ENCODE assay signal across 9 mouse cellular contexts in the genomic region with DNA sequence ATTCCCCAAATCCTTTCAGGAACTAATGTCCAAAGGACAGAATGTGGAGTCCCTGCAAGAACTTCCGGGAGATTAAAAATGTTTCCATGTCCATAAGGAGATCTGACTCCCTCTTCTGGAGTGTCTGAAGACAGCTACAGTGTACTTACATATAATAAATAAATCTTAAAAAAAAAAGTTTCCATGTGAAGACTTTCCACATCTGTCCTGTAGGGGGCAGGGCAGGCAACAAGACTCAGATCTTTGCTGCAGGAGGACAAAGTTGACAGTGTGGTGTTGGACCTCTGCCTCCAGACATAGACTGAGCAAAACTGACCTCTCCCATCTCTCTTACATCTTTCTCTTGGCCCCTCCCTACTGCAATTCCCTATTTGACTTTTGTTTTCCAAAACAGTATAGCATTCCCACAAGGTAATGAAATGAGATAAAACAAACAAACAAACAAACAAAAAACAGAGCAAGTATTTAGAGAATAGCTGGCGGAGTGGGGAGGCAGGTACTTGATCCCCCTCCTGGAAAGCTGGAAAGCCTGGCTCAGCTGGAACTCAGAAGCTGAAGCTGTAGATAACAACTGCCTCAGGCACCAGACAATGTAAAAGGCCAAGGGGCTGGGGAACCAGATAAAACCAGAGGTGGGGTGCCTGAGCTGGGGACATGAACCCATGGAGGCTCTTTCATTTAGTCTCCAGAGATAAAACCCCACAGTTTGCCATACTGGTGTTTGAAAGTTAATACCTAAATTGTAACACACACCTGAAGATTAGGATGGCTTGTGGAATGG.
A peak's percentile ranks its signal among the peaks of the same experiment; 100 is the strongest.
DNase-seq lines count a peak whose midpoint lies in the region; ATAC-seq and TF ChIP-seq lines count a peak whose summit lies in the region.
"Had no signal": no experiment of that assay in that cellular context is flagged by ENCODE, and none has a peak within 500 bp of the region (broad histone marks: within the 10 kb centered on the region; RNA-seq: fewer than 3 reads in every experiment).

No protein-coding gene starts in this region.

- H3K9me3 ChIP-seq in limb, embryonic 11.5 days (ENCODE audit: control insufficient read depth, low read length), result no peaks in the 10 kb centered on the region
- no peaks in the 10 kb centered on the region for H3K9me3 ChIP-seq in limb, embryonic 10.5 days (replicated peaks)
- no peaks in the 10 kb centered on the region for H3K9me3 ChIP-seq in midbrain, embryonic 14.5 days (ENCODE audit: control insufficient read depth, low read length)
- H3K9me3 ChIP-seq in intestine, embryonic 15.5 days, result no peaks in the 10 kb centered on the region
- H3K9me3 ChIP-seq: midbrain, embryonic 12.5 days had no signal

- peak; percentile 41 to 58 for DNase-seq in cerebellum, postnatal 10 days
- DNase-seq in limb, embryonic 11.5 days (ENCODE audit: low spot score), result peak; percentile 32
- DNase-seq in limb, embryonic 10.5 days (ENCODE audit: low spot score), result no peak
- DNase-seq in lung, postnatal 10 days, result peak; percentile 61
- DNase-seq in midbrain, embryonic 14.5 days, result no peak

- H3K4me1 ChIP-seq in limb, embryonic 11.5 days (ENCODE audit: control insufficient read depth, insufficient read depth, low read length), result no peaks in the 10 kb centered on the region
- H3K4me1 ChIP-seq in limb, embryonic 10.5 days, result no peaks in the 10 kb centered on the region
- peaks cover 2% of the 10 kb centered on the region for H3K4me1 ChIP-seq in cortical plate, adult 2 months (ENCODE audit: control insufficient read depth, insufficient read depth, low read length)
- H3K4me1 ChIP-seq in midbrain, embryonic 14.5 days (ENCODE audit: control insufficient read depth, insufficient read depth, low read length), result no peaks in the 10 kb centered on the region
- H3K4me1 ChIP-seq in intestine, embryonic 15.5 days (replicated peaks), result no peaks in the 10 kb centered on the region
- H3K4me1 ChIP-seq: midbrain, embryonic 12.5 days had no signal

- TF ChIP-seq CTCF in cortical plate, adult 2 months (IDR thresholded peaks at IDR 0.05; ENCODE audit: extremely low read depth, insufficient read depth, low read length), result peak; percentile 48

- no peak for TF ChIP-seq POLR2A in cortical plate, adult 2 months (IDR thresholded peaks at IDR 0.05; ENCODE audit: extremely low read depth, insufficient read depth, low read length)

- no peaks in the 10 kb centered on the region for H3K27me3 ChIP-seq in limb, embryonic 11.5 days (ENCODE audit: control insufficient read depth, insufficient read depth, low read length)
- no peaks in the 10 kb centered on the region for H3K27me3 ChIP-seq in limb, embryonic 10.5 days (ENCODE audit: low read depth, poor library complexity, severe bottlenecking)
- H3K27me3 ChIP-seq in midbrain, embryonic 14.5 days (ENCODE audit: control insufficient read depth, insufficient read depth, low read length), result no peaks in the 10 kb centered on the region
- H3K27me3 ChIP-seq in intestine, embryonic 15.5 days (replicated peaks), result no peaks in the 10 kb centered on the region
- H3K27me3 ChIP-seq: midbrain, embryonic 12.5 days had no signal

- H3K36me3 ChIP-seq in limb, embryonic 11.5 days (ENCODE audit: control insufficient read depth, insufficient read depth, low read length), result no peaks in the 10 kb centered on the region
- no peaks in the 10 kb centered on the region for H3K36me3 ChIP-seq in limb, embryonic 10.5 days
- H3K36me3 ChIP-seq in midbrain, embryonic 14.5 days (ENCODE audit: control insufficient read depth, insufficient read depth, low read length), result peaks cover 39% of the 10 kb centered on the region
- H3K36me3 ChIP-seq in intestine, embryonic 15.5 days, result no peaks in the 10 kb centered on the region; the same call in 1 of the 2 replicates

- no peak overlapping the region for H3K27ac ChIP-seq in limb, embryonic 11.5 days (replicated peaks; ENCODE audit: low read depth, low read length)
- H3K27ac ChIP-seq in limb, embryonic 10.5 days, result no peak overlapping the region
- H3K27ac ChIP-seq in cortical plate, adult 2 months (ENCODE audit: insufficient read depth, low read length), result no peak overlapping the region
- no peak overlapping the region for H3K27ac ChIP-seq in midbrain, embryonic 14.5 days (replicated peaks; ENCODE audit: low read depth, low read length)
- no peak overlapping the region for H3K27ac ChIP-seq in intestine, embryonic 15.5 days
- H3K27ac ChIP-seq: midbrain, embryonic 12.5 days had no signal

- H3K4me2 ChIP-seq in limb, embryonic 11.5 days (ENCODE audit: low read depth, severe bottlenecking), result no peak overlapping the region
- no peak overlapping the region for H3K4me2 ChIP-seq in midbrain, embryonic 14.5 days (ENCODE audit: low read length)
- H3K4me2 ChIP-seq in intestine, embryonic 15.5 days (replicated peaks), result no peak overlapping the region
- H3K4me2 ChIP-seq: midbrain, embryonic 12.5 days had no signal

- 91% methylated on average over 2 of the region's 2 CpGs for WGBS in limb, embryonic 11.5 days
- 86% methylated on average over 2 of the region's 2 CpGs for WGBS in limb, embryonic 10.5 days
- 85% methylated on average over 2 of the region's 2 CpGs for WGBS in midbrain, embryonic 14.5 days
- WGBS in intestine, embryonic 15.5 days, result 76% methylated on average over 2 of the region's 2 CpGs

- ATAC-seq in cerebellum, adult (ENCODE audit: insufficient number of reproducible peaks, low FRiP score, low TSS enrichment), result no peak
- ATAC-seq in limb, embryonic 11.5 days (ENCODE audit: insufficient number of reproducible peaks, low FRiP score, low TSS enrichment, low read depth), result no peak
- no peak for ATAC-seq in midbrain, embryonic 14.5 days (ENCODE audit: low FRiP score, low TSS enrichment)
- no peak for ATAC-seq in intestine, embryonic 15.5 days

- H3K9ac ChIP-seq in limb, embryonic 11.5 days (ENCODE audit: low read length), result no peak overlapping the region
- no peak overlapping the region for H3K9ac ChIP-seq in midbrain, embryonic 14.5 days (replicated peaks; ENCODE audit: low read length)
- H3K9ac ChIP-seq in intestine, embryonic 15.5 days, result no peak overlapping the region
- H3K9ac ChIP-seq: midbrain, embryonic 12.5 days had no signal

- no peak overlapping the region for H3K4me3 ChIP-seq in limb, embryonic 11.5 days (ENCODE audit: low read depth, low read length)
- no peak overlapping the region for H3K4me3 ChIP-seq in limb, embryonic 10.5 days
- H3K4me3 ChIP-seq in cortical plate, adult 2 months (ENCODE audit: insufficient read depth, low read length), result no peak overlapping the region
- H3K4me3 ChIP-seq in midbrain, embryonic 14.5 days (replicated peaks; ENCODE audit: low read depth, low read length), result no peak overlapping the region
- no peak overlapping the region for H3K4me3 ChIP-seq in intestine, embryonic 15.5 days (replicated peaks)
- H3K4me3 ChIP-seq: midbrain, embryonic 12.5 days had no signal

Comparison
In these comparisons a context has a peak if more than half of its experiments do, and no peak if none do; other contexts are left out.
1. DNase-seq: peak in cerebellum, postnatal 10 days (2 of 2), limb, embryonic 11.5 days (single experiment) and lung, postnatal 10 days (single experiment); none in limb, embryonic 10.5 days (single experiment) and midbrain, embryonic 14.5 days (single experiment).